Comparison of ENCODE assay signal across 9 mouse cellular contexts in genomic region chr4:84672181-84672791, GRCm38 (mm10). TPM values are rescaled to one million over a fixed set of nuclear protein-coding genes. Genes with fewer than 3 reads are reported as not detected.
DNase-seq lines count a peak whose midpoint lies in the region; ATAC-seq and TF ChIP-seq lines count a peak whose summit lies in the region.
"Had no signal": no experiment of that assay in that cellular context is flagged by ENCODE, and none has a peak within 500 bp of the region (broad histone marks: within the 10 kb centered on the region; RNA-seq: fewer than 3 reads in every experiment).

No protein-coding gene starts in this region.

- H3K36me3 ChIP-seq in hindbrain, embryonic 11.5 days (ENCODE audit: control insufficient read depth, insufficient read depth, low read length), result no peaks in the 10 kb centered on the region
- no peaks in the 10 kb centered on the region for H3K36me3 ChIP-seq in hindbrain, embryonic 16.5 days (ENCODE audit: control insufficient read depth, insufficient read depth, low read length)
- no peaks in the 10 kb centered on the region for H3K36me3 ChIP-seq in intestine, postnatal 0 days (ENCODE audit: control insufficient read depth, insufficient read depth)

- no peak overlapping the region for H3K4me2 ChIP-seq in hindbrain, embryonic 11.5 days (replicated peaks; ENCODE audit: low read depth, low read length)
- H3K4me2 ChIP-seq in hindbrain, embryonic 16.5 days (ENCODE audit: low read length), result no peak overlapping the region; the same call in 1 of the 2 replicates
- peak overlapping the region; percentile 90; the same call in 1 of the 2 replicates for H3K4me2 ChIP-seq in intestine, postnatal 0 days (replicated peaks; ENCODE audit: low read depth)

- ATAC-seq in hindbrain, embryonic 11.5 days (ENCODE audit: low FRiP score), result no peak
- no peak for ATAC-seq in hindbrain, embryonic 16.5 days
- no peak for ATAC-seq in intestine, postnatal 0 days

- no peak overlapping the region for H3K27ac ChIP-seq in hindbrain, embryonic 11.5 days (ENCODE audit: low read depth, low read length)
- H3K27ac ChIP-seq in hindbrain, embryonic 16.5 days (ENCODE audit: low read depth, low read length), result no peak overlapping the region
- no peak overlapping the region for H3K27ac ChIP-seq in intestine, postnatal 0 days (ENCODE audit: low read depth, low read length)
- H3K27ac ChIP-seq: layer of hippocampus, adult 2 months had no signal

- intact Hi-C loops in heart, postnatal 25 days (cut with DNase I), result no loop called here

- peaks cover 51% of the 10 kb centered on the region for H3K27me3 ChIP-seq in hindbrain, embryonic 11.5 days (ENCODE audit: control insufficient read depth, insufficient read depth, low read length)
- peaks cover 31% of the 10 kb centered on the region for H3K27me3 ChIP-seq in hindbrain, embryonic 16.5 days (replicated peaks; ENCODE audit: control insufficient read depth, insufficient read depth, low read length)
- peaks cover 41% of the 10 kb centered on the region for H3K27me3 ChIP-seq in intestine, postnatal 0 days (replicated peaks; ENCODE audit: control insufficient read depth, insufficient read depth, low read length)

- no peak for TF ChIP-seq CTCF in intestine, postnatal 0 days (IDR thresholded peaks at IDR 0.05; ENCODE audit: low read depth)

- 19% methylated on average over 14 of the region's 14 CpGs for WGBS in hindbrain, embryonic 11.5 days
- WGBS in hindbrain, embryonic 16.5 days, result 25% methylated on average over 14 of the region's 14 CpGs
- WGBS in intestine, postnatal 0 days, result 12% methylated on average over 14 of the region's 14 CpGs

- H3K9ac ChIP-seq in hindbrain, embryonic 11.5 days (ENCODE audit: low read depth, low read length), result no peak overlapping the region
- H3K9ac ChIP-seq in hindbrain, embryonic 16.5 days (ENCODE audit: low read depth, low read length), result no peak overlapping the region
- no peak overlapping the region for H3K9ac ChIP-seq in intestine, postnatal 0 days (ENCODE audit: low read depth, low read length)

- no peaks in the 10 kb centered on the region for H3K4me1 ChIP-seq in hindbrain, embryonic 11.5 days (replicated peaks; ENCODE audit: control insufficient read depth, insufficient read depth, low read length)
- peaks cover 17% of the 10 kb centered on the region for H3K4me1 ChIP-seq in hindbrain, embryonic 16.5 days (ENCODE audit: control insufficient read depth, insufficient read depth, low read depth, low read length)
- H3K4me1 ChIP-seq in intestine, postnatal 0 days (replicated peaks; ENCODE audit: control insufficient read depth, insufficient read depth, low read length), result no peaks in the 10 kb centered on the region

- peak; percentile 41 for DNase-seq in hindbrain, embryonic 11.5 days (ENCODE audit: low spot score)
- DNase-seq in embryo, embryonic 10.5 days (ENCODE audit: low spot score), result peak; percentile 67
- peak; percentile 33 for DNase-seq in neural tube, embryonic 10.5 days (ENCODE audit: extremely low spot score, low spot score)
- DNase-seq in cerebellum, adult 8-10 months, result no peak
- DNase-seq in urinary bladder, postnatal 4 days (ENCODE audit: low spot score in 2 of 2), result no peak
- no peak for DNase-seq in heart, postnatal 25 days (ENCODE audit: low spot score)

- H3K9me3 ChIP-seq in hindbrain, embryonic 11.5 days (ENCODE audit: control insufficient read depth, low read length), result no peaks in the 10 kb centered on the region
- no peaks in the 10 kb centered on the region for H3K9me3 ChIP-seq in hindbrain, embryonic 16.5 days (ENCODE audit: control insufficient read depth, low read length)
- H3K9me3 ChIP-seq in intestine, postnatal 0 days (ENCODE audit: control insufficient read depth), result no peaks in the 10 kb centered on the region

- H3K4me3 ChIP-seq in hindbrain, embryonic 11.5 days (ENCODE audit: low read depth, low read length), result no peak overlapping the region
- H3K4me3 ChIP-seq in hindbrain, embryonic 16.5 days (ENCODE audit: low read length), result no peak overlapping the region
- H3K4me3 ChIP-seq in intestine, postnatal 0 days (ENCODE audit: low read depth, low read length), result no peak overlapping the region
- H3K4me3 ChIP-seq: layer of hippocampus, adult 2 months had no signal

RNA-seq across cellular contexts. Expression of gene Bnc2, which starts 2.8 kb away (rescaled TPM):
- polyA plus RNA-seq in hindbrain, embryonic 11.5 days (2014; fragmentation: Nextera tagmentation; extraction: Ambion mirVana), result 11.7 and 16.1 TPM in 2 replicates
- 7.0 and 11.9 TPM in 2 replicates for polyA plus RNA-seq in hindbrain, embryonic 16.5 days (2015; fragmentation: Nextera tagmentation; extraction: Ambion mirVana)
- polyA plus RNA-seq in intestine, postnatal 0 days (2015; fragmentation: Nextera tagmentation; extraction: Ambion mirVana), result 5.8 and 6.4 TPM in 2 replicates
- total RNA-seq in heart, postnatal 25 days (2021), result 1 to 10 TPM; 2.1 to 2.5 TPM

Comparison
In these comparisons a context has a peak if more than half of its experiments do, and no peak if none do; other contexts are left out.
1. DNase-seq: peak in hindbrain, embryonic 11.5 days (single experiment), embryo, embryonic 10.5 days (single experiment) and neural tube, embryonic 10.5 days (single experiment); none in cerebellum, adult 8-10 months (single experiment), urinary bladder, postnatal 4 days (0 of 2) and heart, postnatal 25 days (single experiment).